Mouse (Mus musculus) bone marrow macrophage, adult 2 months (primary cell): ENCODE data around the gene Tenm3.

Experiments used
- CTCF ChIP-seq: IDR thresholded peaks from 2 replicates; pipeline ENCODE4 v1.5.1; 2012; ENCODE audit warnings: low read depth, mild to moderate bottlenecking, low read length, moderate library complexity
- POLR2A ChIP-seq: IDR thresholded peaks from 2 replicates; pipeline ENCODE4 v1.6.1; 2012; ENCODE audit warnings: mild to moderate bottlenecking, low read depth, low read length, borderline replicate concordance

GRCm38 (mm10) chr8:48596332-48596731 lies 247.4 kb downstream of the Tenm3 start:
- TF ChIP-seq CTCF (no peak), POLR2A (no peak)
